Mouse (Mus musculus) bone marrow, adult 2 months (tissue): ENCODE data around the gene Klc4.

ENCODE experiments used
- CTCF ChIP-seq: fragments of 200-500 bp; IDR thresholded peaks from 2 replicates; pipeline ENCODE4 v1.5.1; 2011; ENCODE audit warnings: low read length, control low read depth; ENCODE audit not compliant: control insufficient read depth, insufficient read depth
- POLR2A ChIP-seq: fragments of 200-500 bp; IDR thresholded peaks from 2 replicates; pipeline ENCODE4 v1.6.1; 2011; ENCODE audit warnings: low read depth, mild to moderate bottlenecking, control low read depth, low read length, borderline replicate concordance; ENCODE audit not compliant: control insufficient read depth

DNA sequence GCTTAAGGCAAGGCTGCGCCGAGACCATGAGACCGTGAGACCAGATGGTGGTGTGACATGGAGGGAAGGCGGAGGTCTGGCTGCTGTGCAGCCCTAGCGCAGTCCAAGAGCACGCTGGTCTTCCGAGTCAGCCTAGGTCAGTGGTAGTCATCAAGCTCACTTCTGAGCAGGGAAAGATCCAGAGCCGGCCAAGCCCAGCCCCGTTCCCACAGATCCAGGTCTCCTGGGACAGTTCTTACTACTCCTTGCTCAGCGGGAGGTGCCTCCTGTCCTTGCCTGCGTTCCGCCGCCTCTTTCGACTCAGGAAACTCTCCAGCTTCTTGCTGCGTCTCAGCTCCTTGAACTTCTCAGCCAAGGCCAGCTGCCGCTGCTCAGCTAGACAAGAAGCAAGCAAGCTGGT lies 21.9 kb upstream of the Klc4 start:
- no peak for TF ChIP-seq CTCF
- TF ChIP-seq POLR2A: no peak
